Mouse (Mus musculus): ENCODE measurements around the gene Slc30a5.

DNA sequence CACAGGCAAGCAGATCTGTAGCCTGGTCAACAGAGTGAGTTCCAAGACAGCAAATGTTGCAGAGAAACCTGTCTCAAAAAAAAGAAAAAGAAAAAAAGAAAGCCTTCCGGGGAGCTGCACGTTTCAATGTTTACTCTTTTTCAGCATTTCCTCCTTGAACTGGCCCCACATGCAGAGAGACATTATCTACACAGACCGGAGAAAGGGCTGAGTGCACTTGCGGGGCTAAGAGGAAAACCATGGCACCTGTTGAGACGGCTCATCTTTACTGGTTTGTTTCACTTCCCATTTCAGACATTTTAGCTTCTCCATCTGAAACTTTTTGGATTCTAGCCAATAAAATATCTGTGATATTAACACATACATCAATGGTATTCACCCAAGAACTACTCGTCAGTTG is 8.9 kb downstream of the Slc30a5 start:
- TF ChIP-seq CEBPB (IDR thresholded peaks at IDR 0.05; ENCODE audit: insufficient read depth, poor library complexity, severe bottlenecking) (no peak), POLR2A (IDR thresholded peaks at IDR 0.05; ENCODE audit: insufficient read length, low read depth) (no peak), TCF12 (IDR thresholded peaks at IDR 0.05; ENCODE audit: insufficient read depth, poor library complexity, severe bottlenecking) (no peak), USF1 (IDR thresholded peaks at IDR 0.05; ENCODE audit: low read depth) (no peak), MAX (IDR thresholded peaks at IDR 0.05; ENCODE audit: low read depth) (no peak)

All from myocyte (in vitro differentiated cells).